Comparison of ENCODE assay signal across 14 mouse cellular contexts in the genomic region with DNA sequence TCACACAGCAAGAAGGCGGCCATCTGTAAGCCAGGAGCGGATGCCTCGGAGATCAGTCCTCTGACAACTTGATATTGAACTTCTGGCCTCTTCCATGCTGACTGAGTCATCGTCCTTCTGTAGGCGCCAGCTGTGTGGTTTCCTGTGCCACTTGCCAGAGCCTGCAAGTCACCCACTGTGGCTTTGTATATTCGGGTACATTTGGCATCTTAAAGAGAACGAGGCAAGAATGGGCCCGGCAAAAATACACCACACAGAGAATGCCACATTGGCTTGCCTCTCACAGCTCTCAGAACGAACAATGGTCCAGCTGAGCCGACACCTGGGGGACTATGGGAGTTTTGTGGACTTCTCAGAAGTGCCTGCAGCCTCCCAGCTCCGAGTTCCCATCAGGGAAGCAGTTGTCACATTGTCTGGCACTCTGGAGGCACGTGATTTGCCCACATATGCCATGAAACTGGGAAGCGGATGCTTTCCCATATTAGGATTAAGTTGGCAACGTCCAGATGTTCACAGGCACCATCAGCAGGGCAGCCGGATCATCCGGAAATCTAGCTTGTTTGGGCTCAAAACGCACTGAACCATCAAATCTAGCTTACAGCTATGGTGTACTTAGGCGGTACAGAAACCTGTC. TPM values are rescaled to one million over a fixed set of nuclear protein-coding genes. Genes with fewer than 3 reads are reported as not detected.
DNase-seq lines count a peak whose midpoint lies in the region; ATAC-seq and TF ChIP-seq lines count a peak whose summit lies in the region.
"Had no signal": no experiment of that assay in that cellular context is flagged by ENCODE, and none has a peak within 500 bp of the region (broad histone marks: within the 10 kb centered on the region; RNA-seq: fewer than 3 reads in every experiment).

No protein-coding gene starts in this region.

- H3K4me3 ChIP-seq in hindbrain, postnatal 0 days (ENCODE audit: low read length) = no peak overlapping the region
- no peak overlapping the region for H3K4me3 ChIP-seq in hindbrain, embryonic 13.5 days
- H3K4me3 ChIP-seq: gastrocnemius, adult 2 months; heart, embryonic 12.5 days; lung, embryonic 15.5 days had no signal

- no peaks in the 10 kb centered on the region for H3K27me3 ChIP-seq in hindbrain, postnatal 0 days (ENCODE audit: insufficient read depth, low read length)
- no peaks in the 10 kb centered on the region for H3K27me3 ChIP-seq in hindbrain, embryonic 13.5 days
- H3K27me3 ChIP-seq: heart, embryonic 12.5 days; lung, embryonic 15.5 days had no signal

- no peak for TF ChIP-seq CTCF in hindbrain, postnatal 0 days (IDR thresholded peaks at IDR 0.05; ENCODE audit: low read depth)

- no peak overlapping the region for H3K4me2 ChIP-seq in hindbrain, postnatal 0 days (ENCODE audit: low read depth, low read length)
- H3K4me2 ChIP-seq in hindbrain, embryonic 13.5 days = no peak overlapping the region
- H3K4me2 ChIP-seq: heart, embryonic 12.5 days; lung, embryonic 15.5 days had no signal

- DNase-seq in hindbrain, postnatal 0 days (ENCODE audit: low spot score) = peak; percentile 61
- DNase-seq in right cerebral cortex, adult 18-20 months = peak; percentile 52
- no peak for DNase-seq in right cerebral cortex, postnatal 14 days
- peak; percentile 2 to 25 for DNase-seq in natural killer cell, adult 2 months (ENCODE audit: low spot score in 2 of 2)
- DNase-seq in heart, postnatal 36 days = no peak
- DNase-seq in spleen, postnatal 10 days (ENCODE audit: low spot score in 2 of 2) = no peak
- DNase-seq: adrenal gland, postnatal 14 days; cerebellum, adult 11 months; gastrocnemius, adult 2 months; liver had no signal

- H3K9me3 ChIP-seq in hindbrain, postnatal 0 days (ENCODE audit: low read length) = no peaks in the 10 kb centered on the region
- H3K9me3 ChIP-seq in hindbrain, embryonic 13.5 days = no peaks in the 10 kb centered on the region
- H3K9me3 ChIP-seq: heart, embryonic 12.5 days; lung, embryonic 15.5 days had no signal

- H3K27ac ChIP-seq in hindbrain, postnatal 0 days = no peak overlapping the region
- H3K27ac ChIP-seq in hindbrain, embryonic 13.5 days = no peak overlapping the region; the same call in 1 of the 2 replicates
- H3K27ac ChIP-seq: gastrocnemius, adult 2 months; lung, embryonic 15.5 days had no signal

- WGBS in hindbrain, postnatal 0 days = 48% methylated on average over 18 of the region's 18 CpGs
- WGBS in hindbrain, embryonic 13.5 days = 77% methylated on average over 18 of the region's 18 CpGs

- intact Hi-C loops in heart, postnatal 36 days (cut with DNase I) = no loop called here

- H3K36me3 ChIP-seq in hindbrain, postnatal 0 days (ENCODE audit: insufficient read depth, low read length) = no peaks in the 10 kb centered on the region
- H3K36me3 ChIP-seq in hindbrain, embryonic 13.5 days = no peaks in the 10 kb centered on the region
- H3K36me3 ChIP-seq: heart, embryonic 12.5 days; lung, embryonic 15.5 days had no signal

- no peaks in the 10 kb centered on the region for H3K4me1 ChIP-seq in hindbrain, postnatal 0 days (ENCODE audit: insufficient read depth, low read length)
- peaks cover 10% of the 10 kb centered on the region; the same call in 1 of the 2 replicates for H3K4me1 ChIP-seq in hindbrain, embryonic 13.5 days (replicated peaks)
- H3K4me1 ChIP-seq: heart, embryonic 12.5 days; lung, embryonic 15.5 days had no signal

- H3K9ac ChIP-seq in hindbrain, postnatal 0 days (replicated peaks; ENCODE audit: low read length) = no peak overlapping the region
- no peak overlapping the region for H3K9ac ChIP-seq in hindbrain, embryonic 13.5 days
- H3K9ac ChIP-seq: heart, embryonic 12.5 days; lung, embryonic 15.5 days had no signal

- peak; percentile 75 for ATAC-seq in hindbrain, postnatal 0 days
- ATAC-seq in hindbrain, embryonic 13.5 days (ENCODE audit: low FRiP score) = no peak
- ATAC-seq in hematopoietic stem cell, adult 5-6 weeks (replicated peaks in 1 of 2; ENCODE audit: insufficient read depth in 1 of 2, low FRiP score in 2 of 2, low TSS enrichment in 1 of 2, low read depth in 1 of 2, poor library complexity in 2 of 2, severe bottlenecking in 2 of 2) = peak; percentile 87 to 96

RNA-seq across cellular contexts. Expression of gene Cacng5, which starts 38.9 kb away (rescaled TPM):
- total RNA-seq in hindbrain, postnatal 0 days (2014; rRNA removed) = 26.9 and 32.5 TPM in 2 replicates
- polyA plus RNA-seq in hindbrain, postnatal 0 days (2015; fragmentation: Nextera tagmentation; extraction: Ambion mirVana) = 21.4 and 22.0 TPM in 2 replicates
- 4.7 and 5.8 TPM in 2 replicates for polyA plus RNA-seq in hindbrain, embryonic 13.5 days (2015; fragmentation: Nextera tagmentation; extraction: Ambion mirVana)
- total RNA-seq in hematopoietic stem cell, adult 5-6 weeks (2017) = not detected in 2 replicates
- under 1 TPM in 1 of 2 experiments, not detected in 1; 0.05 TPM for total RNA-seq in heart, postnatal 36 days (2021)
- polyA plus RNA-seq: heart, embryonic 12.5 days had no signal

Comparison
In these comparisons a context has a peak if more than half of its experiments do, and no peak if none do; other contexts are left out.
1. DNase-seq: peak in hindbrain, postnatal 0 days (single experiment), right cerebral cortex, adult 18-20 months (single experiment) and natural killer cell, adult 2 months (2 of 2); none in right cerebral cortex, postnatal 14 days (single experiment), heart, postnatal 36 days (0 of 2) and spleen, postnatal 10 days (0 of 2).
2. RNA of gene Cacng5, which starts 38.9 kb away (total RNA-seq): 26.9 to 32.5 TPM in hindbrain, postnatal 0 days; 0.05 TPM in heart, postnatal 36 days and not detected in hematopoietic stem cell, adult 5-6 weeks; every median in the first group is over 10 times any median in the second.